Mouse (Mus musculus): Measurements from ENCODE around the gene Pi4ka. TPM values are rescaled to one million over a fixed set of nuclear protein-coding genes. Genes with fewer than 3 reads are reported as not detected.

The Pi4ka gene
- polyA plus RNA-seq, 1 experiment: 45.2 TPM

GRCm38 (mm10) chr16:17331116-17331515 is 75.0 kb downstream of the Pi4ka start, which contains the start of gene Serpind1:
TSS of gene Serpind1 (plus strand) at chr16:17331371.
- Histone ChIP-seq H3K9me3 (replicated peaks; ENCODE audit: control insufficient read depth, insufficient read depth, low read length, poor library complexity, severe bottlenecking) (no peaks in the 10 kb centered on the region), H3K27ac (ENCODE audit: insufficient read depth, low read length) (no peak within 1 kb of the TSS), H3K4me3 (ENCODE audit: low read depth, low read length) (no peak within 1 kb of the TSS), H3K9ac (ENCODE audit: low read depth, poor library complexity, severe bottlenecking) (no peak within 1 kb of the TSS), H3K36me3 (ENCODE audit: control insufficient read depth, insufficient read depth, low read length, poor library complexity, severe bottlenecking) (no peaks in the 10 kb centered on the region), H3K27me3 (ENCODE audit: control insufficient read depth, insufficient read depth, low read length, poor library complexity, severe bottlenecking) (no peaks in the 10 kb centered on the region), H3K4me1 (ENCODE audit: control insufficient read depth, insufficient read depth, low read length) (no peaks in the 10 kb centered on the region)
- TF ChIP-seq EP300 (IDR thresholded peaks at IDR 0.05; ENCODE audit: insufficient read depth, low read depth, low read length) (no peak), POLR2A (IDR thresholded peaks at IDR 0.05; ENCODE audit: insufficient read depth, low read length) (no peak), CTCF (IDR thresholded peaks at IDR 0.05; ENCODE audit: low read depth, low read length) (no peak)

- no peak overlapping the region for H3K27ac ChIP-seq (ENCODE audit: insufficient read depth, low read length)
- TF ChIP-seq CTCF (IDR thresholded peaks at IDR 0.05; ENCODE audit: low read depth, low read length) (no peak), POLR2A (IDR thresholded peaks at IDR 0.05; ENCODE audit: insufficient read depth, low read length) (no peak), EP300 (IDR thresholded peaks at IDR 0.05; ENCODE audit: insufficient read depth, low read depth, low read length) (no peak)
- H3K9me3 ChIP-seq (replicated peaks; ENCODE audit: control insufficient read depth, insufficient read depth, low read length, poor library complexity, severe bottlenecking): no peaks in the 10 kb centered on the region
- peaks cover 7% of the 10 kb centered on the region; the same call in 1 of the 2 replicates for H3K36me3 ChIP-seq (ENCODE audit: control insufficient read depth, insufficient read depth, low read length, poor library complexity, severe bottlenecking)
- no peak overlapping the region for H3K9ac ChIP-seq (ENCODE audit: low read depth, poor library complexity, severe bottlenecking)
- H3K4me1 ChIP-seq (ENCODE audit: control insufficient read depth, insufficient read depth, low read length): no peaks in the 10 kb centered on the region
- H3K4me3 ChIP-seq (ENCODE audit: low read depth, low read length): no peak overlapping the region
- H3K27me3 ChIP-seq (ENCODE audit: control insufficient read depth, insufficient read depth, low read length, poor library complexity, severe bottlenecking): no peaks in the 10 kb centered on the region
Measured at GRCm38 (mm10) chr16:17329848-17330570, 76.1 kb downstream of the Pi4ka start.

DNA sequence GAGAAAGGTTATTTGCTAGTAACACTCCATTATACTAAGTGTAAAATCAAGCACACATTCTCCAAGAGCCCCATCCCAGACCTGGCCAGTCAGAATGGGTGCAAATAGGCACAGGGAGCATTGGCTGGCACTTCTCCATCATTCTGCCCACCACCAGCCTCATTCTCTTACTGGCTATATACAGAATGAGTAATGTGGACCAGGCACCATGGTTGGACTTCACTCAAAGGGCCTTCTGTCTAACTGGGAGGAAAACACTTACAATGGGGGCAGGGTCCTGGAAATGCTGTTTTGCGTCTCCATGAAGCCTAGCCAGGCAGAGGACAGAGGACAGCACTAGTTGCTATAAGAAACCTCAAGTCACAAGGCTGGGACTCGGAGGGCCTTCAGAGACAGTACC is 80.0 kb downstream of the Pi4ka start:
- H3K4me3 ChIP-seq (ENCODE audit: low read depth, low read length): no peak overlapping the region
- no peaks in the 10 kb centered on the region for H3K27me3 ChIP-seq (ENCODE audit: control insufficient read depth, insufficient read depth, low read length, poor library complexity, severe bottlenecking)
- H3K9me3 ChIP-seq (replicated peaks; ENCODE audit: control insufficient read depth, insufficient read depth, low read length, poor library complexity, severe bottlenecking): no peaks in the 10 kb centered on the region
- TF ChIP-seq POLR2A (IDR thresholded peaks at IDR 0.05; ENCODE audit: insufficient read depth, low read length) (no peak), CTCF (IDR thresholded peaks at IDR 0.05; ENCODE audit: low read depth, low read length) (no peak), EP300 (IDR thresholded peaks at IDR 0.05; ENCODE audit: insufficient read depth, low read depth, low read length) (no peak)
- H3K36me3 ChIP-seq (ENCODE audit: control insufficient read depth, insufficient read depth, low read length, poor library complexity, severe bottlenecking): peaks cover 8% of the 10 kb centered on the region; the same call in 1 of the 2 replicates
- no peak overlapping the region for H3K27ac ChIP-seq (ENCODE audit: insufficient read depth, low read length)
- H3K9ac ChIP-seq (ENCODE audit: low read depth, poor library complexity, severe bottlenecking): no peak overlapping the region
- H3K4me1 ChIP-seq (ENCODE audit: control insufficient read depth, insufficient read depth, low read length): no peaks in the 10 kb centered on the region

GRCm38 (mm10) chr16:17324745-17325144 is 81.4 kb downstream of the Pi4ka start:
- H3K9ac ChIP-seq (ENCODE audit: low read depth, poor library complexity, severe bottlenecking): no peak overlapping the region
- no peak for TF ChIP-seq POLR2A (IDR thresholded peaks at IDR 0.05; ENCODE audit: insufficient read depth, low read length)
- H3K36me3 ChIP-seq (ENCODE audit: control insufficient read depth, insufficient read depth, low read length, poor library complexity, severe bottlenecking): peaks cover 8% of the 10 kb centered on the region; the same call in 1 of the 2 replicates

GRCm38 (mm10) chr16:17321481-17321880 is 84.6 kb downstream of the Pi4ka start:
- no peaks in the 10 kb centered on the region for H3K9me3 ChIP-seq (replicated peaks; ENCODE audit: control insufficient read depth, insufficient read depth, low read length, poor library complexity, severe bottlenecking)
- peaks cover 8% of the 10 kb centered on the region; the same call in 1 of the 2 replicates for H3K36me3 ChIP-seq (ENCODE audit: control insufficient read depth, insufficient read depth, low read length, poor library complexity, severe bottlenecking)
- no peak overlapping the region for H3K9ac ChIP-seq (ENCODE audit: low read depth, poor library complexity, severe bottlenecking)
- H3K27ac ChIP-seq (ENCODE audit: insufficient read depth, low read length): no peak overlapping the region
- H3K4me3 ChIP-seq (ENCODE audit: low read depth, low read length): no peak overlapping the region
- no peaks in the 10 kb centered on the region for H3K27me3 ChIP-seq (ENCODE audit: control insufficient read depth, insufficient read depth, low read length, poor library complexity, severe bottlenecking)
- no peaks in the 10 kb centered on the region for H3K4me1 ChIP-seq (ENCODE audit: control insufficient read depth, insufficient read depth, low read length)
- TF ChIP-seq POLR2A (IDR thresholded peaks at IDR 0.05; ENCODE audit: insufficient read depth, low read length) (no peak), EP300 (IDR thresholded peaks at IDR 0.05; ENCODE audit: insufficient read depth, low read depth, low read length) (no peak), CTCF (IDR thresholded peaks at IDR 0.05; ENCODE audit: low read depth, low read length) (no peak)

More at GRCm38 (mm10) chr16:17324745-17325144, 81.4 kb downstream of the Pi4ka start:
- Histone ChIP-seq H3K9me3 (replicated peaks; ENCODE audit: control insufficient read depth, insufficient read depth, low read length, poor library complexity, severe bottlenecking) (no peaks in the 10 kb centered on the region), H3K27ac (ENCODE audit: insufficient read depth, low read length) (no peak overlapping the region), H3K4me3 (ENCODE audit: low read depth, low read length) (no peak overlapping the region), H3K27me3 (ENCODE audit: control insufficient read depth, insufficient read depth, low read length, poor library complexity, severe bottlenecking) (no peaks in the 10 kb centered on the region), H3K4me1 (ENCODE audit: control insufficient read depth, insufficient read depth, low read length) (no peaks in the 10 kb centered on the region)

DNA sequence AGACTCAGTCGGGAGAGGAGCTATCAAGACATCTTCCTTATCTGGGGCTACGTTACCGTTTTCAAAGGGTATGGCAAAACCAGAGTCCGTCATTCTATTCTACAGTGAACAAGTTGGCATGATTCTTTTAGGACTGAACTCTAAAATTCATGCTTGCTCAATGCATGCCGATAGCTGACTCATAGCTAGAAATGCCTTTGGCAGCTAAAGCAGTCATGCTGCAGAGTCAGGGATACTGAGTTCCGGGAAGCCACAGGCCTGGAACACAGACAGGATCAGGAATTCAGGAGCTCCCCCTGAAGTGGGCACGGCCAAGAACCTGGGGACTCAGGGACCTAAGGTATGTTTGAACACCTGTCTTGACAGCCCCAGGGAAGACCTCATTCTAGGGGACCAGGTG is 89.6 kb downstream of the Pi4ka start:
- Histone ChIP-seq H3K27ac (ENCODE audit: insufficient read depth, low read length) (no peak overlapping the region), H3K4me3 (ENCODE audit: low read depth, low read length) (no peak overlapping the region), H3K27me3 (ENCODE audit: control insufficient read depth, insufficient read depth, low read length, poor library complexity, severe bottlenecking) (no peaks in the 10 kb centered on the region), H3K36me3 (ENCODE audit: control insufficient read depth, insufficient read depth, low read length, poor library complexity, severe bottlenecking) (0 out of 2 replicates have a peak, but pooled peaks cover 3% of the 10 kb centered on the region), H3K4me1 (ENCODE audit: control insufficient read depth, insufficient read depth, low read length) (no peaks in the 10 kb centered on the region), H3K9ac (ENCODE audit: low read depth, poor library complexity, severe bottlenecking) (no peak overlapping the region), H3K9me3 (replicated peaks; ENCODE audit: control insufficient read depth, insufficient read depth, low read length, poor library complexity, severe bottlenecking) (no peaks in the 10 kb centered on the region)
- TF ChIP-seq CTCF (IDR thresholded peaks at IDR 0.05; ENCODE audit: low read depth, low read length) (no peak), POLR2A (IDR thresholded peaks at IDR 0.05; ENCODE audit: insufficient read depth, low read length) (no peak), EP300 (IDR thresholded peaks at IDR 0.05; ENCODE audit: insufficient read depth, low read depth, low read length) (no peak)
